Mouse (Mus musculus) E14TG2a.4 (cell line): ENCODE data around the gene Hcn3.

Source experiments
- CTCF ChIP-seq: conservative IDR thresholded peaks from 2 replicates; pipeline ENCODE4 v1.5.1; 2014; ENCODE audit warnings: low read length
- NANOG ChIP-seq: IDR thresholded peaks from 2 replicates; pipeline ENCODE4 v1.6.1; 2014; ENCODE audit warnings: borderline replicate concordance, low read length, mixed read lengths
- POU5F1 ChIP-seq: IDR thresholded peaks from 2 replicates; pipeline ENCODE4 v1.6.1; 2014; ENCODE audit warnings: low read length, borderline replicate concordance

GRCm38 (mm10) chr3:89209731-89210130, 49.7 kb upstream of the Hcn3 start:
- TF ChIP-seq CTCF (no peak), POU5F1 (no peak), NANOG (no peak)
